Mouse (Mus musculus): Measurements from ENCODE around the gene Cep295nl. TPM values are rescaled to one million over a fixed set of nuclear protein-coding genes. Genes with fewer than 3 reads are reported as not detected.

Cep295nl gene
- polyA plus RNA-seq (2012; rRNA removed): not detected in 2 replicates

DNA sequence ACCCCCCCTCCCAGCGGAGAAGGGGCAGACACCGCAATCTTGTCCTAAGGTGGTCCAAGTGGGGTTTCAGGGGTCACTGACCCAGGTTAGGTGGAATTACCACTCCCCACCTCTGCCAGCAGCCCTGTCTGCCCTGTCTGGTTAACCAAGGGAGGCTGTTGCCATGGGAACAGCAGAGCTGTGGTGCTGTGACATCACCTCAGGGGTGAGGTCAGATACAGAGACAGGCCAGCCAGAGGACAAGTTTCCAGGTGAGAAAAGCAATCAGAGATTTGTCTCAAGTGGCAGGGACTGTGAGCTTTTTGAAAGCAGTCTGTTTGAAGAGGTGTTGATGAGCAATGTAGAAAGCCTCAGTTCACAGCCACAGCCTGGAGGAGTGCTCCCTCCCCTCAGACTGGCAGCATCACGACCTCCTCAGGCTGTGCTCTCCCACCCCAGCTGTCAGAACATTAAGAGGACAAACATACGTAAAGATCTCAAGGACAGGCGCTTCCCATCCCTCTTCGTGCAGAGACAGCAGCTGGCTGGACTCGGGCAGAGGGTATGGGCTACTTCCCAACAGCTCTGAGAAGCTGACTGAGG, at the start of gene Cep295nl:
TSS of gene Cep295nl (minus strand) at position 101 of the 582 bp plus-strand sequence.

DNA sequence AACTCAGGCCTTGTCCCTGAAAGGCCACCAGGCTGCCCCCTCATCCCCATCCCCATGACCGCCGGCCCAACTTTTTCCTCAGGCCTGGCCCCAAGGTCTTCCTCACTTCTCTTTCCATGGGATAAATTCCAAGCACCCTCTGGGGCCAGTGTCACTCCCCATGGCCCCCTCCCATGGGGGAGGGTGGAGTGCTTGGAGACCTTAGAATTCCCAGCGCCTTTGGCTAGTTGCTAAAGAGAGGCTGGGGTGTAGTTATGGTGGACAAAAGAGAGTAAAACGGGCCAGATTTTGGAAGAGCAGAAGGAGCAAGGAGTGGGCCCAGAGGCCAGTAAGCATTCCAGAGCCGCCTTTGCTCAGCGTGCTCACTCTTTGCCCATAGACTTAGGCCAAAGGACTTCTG, 13.3 kb upstream of the Cep295nl start, which contains the start of gene Timp2:
TSS of gene Timp2 (minus strand) at position 101 of the 400 bp plus-strand sequence.

DNA sequence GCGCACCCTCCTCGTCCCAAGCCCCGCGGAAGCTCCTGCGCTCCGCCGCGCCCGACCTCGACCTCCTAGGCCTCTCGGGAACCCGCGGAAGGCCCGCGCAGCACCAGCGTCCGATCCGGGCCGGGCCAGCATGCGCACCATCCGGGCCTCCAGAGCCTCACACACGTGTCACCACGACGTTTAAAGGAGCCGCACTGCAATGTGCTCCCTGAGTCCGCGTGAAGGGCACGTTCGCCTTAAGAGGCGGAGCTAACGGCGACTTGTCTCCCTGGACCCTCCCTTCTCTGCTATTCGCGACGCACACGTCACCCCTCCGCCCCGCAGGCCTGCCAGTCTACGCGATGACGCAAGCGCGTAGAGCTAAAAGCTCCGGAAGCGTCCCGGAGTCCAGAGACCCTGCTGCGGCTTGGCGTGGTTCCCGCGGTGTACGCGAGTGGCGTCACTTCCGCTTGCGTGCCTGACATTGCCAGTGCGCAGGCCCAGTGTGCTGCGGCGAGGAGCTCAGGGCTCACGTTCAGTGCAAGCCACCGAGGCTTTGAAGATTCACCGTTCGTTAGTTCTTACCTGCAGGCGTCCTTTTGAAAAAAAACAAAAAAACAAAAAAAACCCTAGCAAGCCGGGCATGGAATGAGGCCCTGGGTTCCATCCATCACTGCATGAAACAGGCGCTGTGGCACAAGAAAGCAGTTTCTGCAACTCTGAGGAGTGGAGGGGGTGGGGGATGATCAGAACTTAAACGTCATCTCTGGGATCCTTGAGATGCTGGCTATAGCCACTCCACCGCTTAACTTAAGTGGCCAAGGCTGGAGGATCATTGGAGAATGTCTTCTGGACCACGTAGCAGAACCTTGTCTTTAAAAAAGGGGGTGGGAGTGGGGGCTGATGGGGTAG, 52.1 kb downstream of the Cep295nl start, which contains the start of gene Usp36:
TSS of gene Usp36 (minus strand) at position 246 of the 891 bp plus-strand sequence.

Other genes with a start within 250 kb of the Cep295nl start
- under 0.01 and 0.01 TPM in 2 replicates for gene Dnah17, start 211.9 kb downstream of the Cep295nl start, polyA plus RNA-seq (2012; rRNA removed)
- gene Cyth1, start 93.9 kb downstream of the Cep295nl start, polyA plus RNA-seq (2012; rRNA removed): 9.1 and 11.5 TPM in 2 replicates
- gene Usp36, start 52.3 kb downstream of the Cep295nl start, polyA plus RNA-seq (2012; rRNA removed): 7.5 and 12.9 TPM in 2 replicates
- gene Timp2, start 13.2 kb upstream of the Cep295nl start, polyA plus RNA-seq (2012; rRNA removed): 66.4 and 68.4 TPM in 2 replicates
- gene Lgals3bp, start 59.6 kb upstream of the Cep295nl start, polyA plus RNA-seq (2012; rRNA removed): 239 and 241 TPM in 2 replicates
- gene Cant1, start 76.6 kb upstream of the Cep295nl start, polyA plus RNA-seq (2012; rRNA removed): 63.1 and 84.9 TPM in 2 replicates
- 5.6 and 6.7 TPM in 2 replicates for gene C1qtnf1, start 85.7 kb upstream of the Cep295nl start, polyA plus RNA-seq (2012; rRNA removed)
- 22.1 and 22.9 TPM in 2 replicates for gene Engase, start 134.3 kb upstream of the Cep295nl start, polyA plus RNA-seq (2012; rRNA removed)

Measured in stomach, adult 2 months (tissue).